Mouse (Mus musculus) CD4-positive, CD25-positive, alpha-beta regulatory T cell, adult 2 months (primary cell): ENCODE data around the gene Ivd.

Experiments used
- DNase-seq: peaks from one replicate; pipeline ENCODE4 v3.0.0-alpha.2; 2012; ENCODE audit warnings: low read depth, low spot score

The Ivd gene

DNA sequence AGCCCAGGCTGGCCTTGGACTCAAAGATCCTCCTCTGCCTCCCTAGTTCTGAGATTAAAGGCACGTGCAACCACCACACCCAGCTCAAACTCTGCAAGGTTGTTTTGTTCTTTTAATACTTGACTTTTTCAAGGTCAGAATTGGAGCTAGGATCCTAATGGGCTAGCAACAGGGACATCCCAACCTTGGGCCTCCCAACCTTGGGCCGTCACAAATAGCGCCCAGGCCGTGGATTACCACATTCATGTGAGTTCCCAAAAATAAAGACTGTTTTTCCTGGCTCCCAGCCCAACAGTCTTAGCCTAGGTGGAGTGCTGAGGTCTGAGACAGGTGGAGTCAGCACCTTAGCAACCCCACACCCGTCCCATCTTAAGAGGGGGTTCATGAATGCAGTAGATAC lies 20.2 kb downstream of the Ivd start:
- DNase-seq = no peak

DNA sequence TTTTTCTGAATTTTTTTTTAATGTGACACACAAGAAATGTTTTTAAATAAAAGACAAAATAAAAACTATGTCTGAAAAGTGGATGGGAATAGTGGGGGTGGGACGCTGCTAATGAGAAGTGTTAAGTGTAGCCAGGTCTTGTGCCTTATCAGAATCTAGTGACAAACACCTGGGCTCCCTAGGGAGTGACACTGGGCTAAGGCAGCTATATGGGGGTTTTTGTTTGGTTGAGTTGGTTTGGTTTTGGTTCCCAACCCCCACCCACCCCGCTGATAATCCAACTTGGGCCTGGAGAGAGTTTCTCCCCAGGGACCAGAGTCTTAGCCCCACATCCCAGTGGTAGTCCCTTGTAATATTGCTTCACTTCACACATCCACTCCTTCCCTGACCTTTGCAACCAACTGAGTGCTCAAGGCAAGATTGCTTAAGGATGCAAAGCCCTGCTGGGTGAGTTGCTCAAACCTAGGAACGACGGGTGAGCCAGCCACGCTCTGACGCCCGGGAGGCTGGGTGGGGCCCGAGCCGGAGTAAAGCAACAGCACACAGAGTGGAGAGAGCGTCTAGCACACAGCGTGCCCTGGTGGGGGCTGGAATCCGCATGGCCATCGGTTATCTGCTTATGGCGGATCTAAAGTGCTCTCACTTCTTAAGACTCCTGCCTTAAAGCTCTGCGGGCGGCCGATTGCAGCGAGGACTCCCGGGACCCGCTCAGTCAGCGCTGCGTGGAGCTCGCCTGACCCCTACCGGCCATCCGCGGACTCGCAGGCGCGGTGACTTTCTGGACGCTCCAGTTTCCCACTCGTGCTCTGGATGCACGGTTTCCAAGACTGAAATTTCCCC lies 21.3 kb downstream of the Ivd start:
- DNase-seq = peak; percentile 89

DNA sequence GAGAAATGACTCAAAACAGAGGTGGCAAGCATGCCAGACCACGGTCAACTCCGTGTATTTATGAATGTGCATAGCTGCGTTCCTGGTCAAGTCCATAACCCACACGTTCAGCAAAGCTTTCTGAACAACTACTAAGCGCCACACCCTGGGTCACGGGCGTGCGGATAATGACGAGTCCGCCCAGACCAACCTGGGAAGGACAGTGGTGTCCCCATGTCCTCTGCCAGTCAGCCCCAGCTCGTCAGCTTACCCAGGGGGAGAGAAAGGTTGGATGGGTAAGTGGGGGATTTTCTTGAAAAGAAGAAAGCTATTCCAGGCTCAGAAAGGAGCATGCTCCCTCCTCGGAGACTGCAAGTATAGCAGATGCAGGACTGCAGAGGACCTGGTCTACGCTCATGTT lies 25.7 kb downstream of the Ivd start:
- no peak for DNase-seq

DNA sequence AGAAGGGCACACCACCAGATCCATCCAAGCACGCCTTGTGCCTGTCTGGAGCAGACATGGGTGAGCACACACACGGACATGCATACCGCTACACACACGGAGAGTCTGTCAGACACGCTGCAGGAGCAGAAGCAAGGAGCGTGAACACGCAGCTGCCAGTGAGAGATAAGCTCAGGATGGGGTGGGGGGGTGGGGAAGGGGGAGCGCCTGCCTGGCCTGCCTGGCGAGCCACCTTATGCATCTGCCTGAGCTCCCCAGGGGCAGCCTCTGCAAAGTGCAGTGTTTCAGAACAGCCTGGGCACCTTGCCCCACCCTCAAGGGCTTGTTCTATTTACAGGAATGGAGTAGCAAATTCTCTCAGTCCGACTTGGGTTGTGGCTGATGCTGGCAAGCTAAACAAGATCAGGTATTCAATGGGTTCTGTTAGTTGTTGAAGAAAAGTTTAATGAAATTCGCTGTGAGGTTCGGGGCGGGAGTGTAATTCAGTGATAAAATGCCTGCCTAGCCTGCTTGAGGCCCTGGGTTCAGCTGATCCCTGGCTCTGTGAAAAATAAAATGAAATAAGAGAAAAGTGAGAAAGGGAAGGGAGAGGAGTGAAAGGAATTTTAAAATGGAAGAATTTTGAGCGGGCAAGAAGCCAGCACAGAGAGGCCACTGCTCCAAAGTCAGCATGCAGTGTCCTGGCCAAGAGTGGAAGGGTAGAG lies 26.2 kb downstream of the Ivd start:
- no peak for DNase-seq

DNA sequence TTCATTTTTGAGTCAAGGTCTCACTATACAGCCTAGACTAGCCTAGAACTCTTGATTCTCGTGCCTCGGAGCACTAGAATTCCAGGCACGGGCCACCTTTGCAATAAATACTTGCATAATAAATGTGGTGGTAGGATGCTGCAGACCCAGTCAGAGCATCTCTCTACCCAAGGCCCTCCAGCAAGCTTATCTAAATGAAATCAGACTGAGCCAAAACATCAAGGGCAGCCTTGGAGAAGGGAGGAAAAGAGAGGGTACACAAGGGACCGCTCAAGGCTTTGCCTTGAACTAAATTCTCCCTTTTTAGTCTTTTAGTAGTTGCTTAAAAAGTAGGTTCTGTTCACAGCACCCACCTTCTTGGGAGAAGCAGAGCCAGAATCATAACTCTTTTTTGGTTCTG lies 29.4 kb downstream of the Ivd start:
- DNase-seq = no peak

DNA sequence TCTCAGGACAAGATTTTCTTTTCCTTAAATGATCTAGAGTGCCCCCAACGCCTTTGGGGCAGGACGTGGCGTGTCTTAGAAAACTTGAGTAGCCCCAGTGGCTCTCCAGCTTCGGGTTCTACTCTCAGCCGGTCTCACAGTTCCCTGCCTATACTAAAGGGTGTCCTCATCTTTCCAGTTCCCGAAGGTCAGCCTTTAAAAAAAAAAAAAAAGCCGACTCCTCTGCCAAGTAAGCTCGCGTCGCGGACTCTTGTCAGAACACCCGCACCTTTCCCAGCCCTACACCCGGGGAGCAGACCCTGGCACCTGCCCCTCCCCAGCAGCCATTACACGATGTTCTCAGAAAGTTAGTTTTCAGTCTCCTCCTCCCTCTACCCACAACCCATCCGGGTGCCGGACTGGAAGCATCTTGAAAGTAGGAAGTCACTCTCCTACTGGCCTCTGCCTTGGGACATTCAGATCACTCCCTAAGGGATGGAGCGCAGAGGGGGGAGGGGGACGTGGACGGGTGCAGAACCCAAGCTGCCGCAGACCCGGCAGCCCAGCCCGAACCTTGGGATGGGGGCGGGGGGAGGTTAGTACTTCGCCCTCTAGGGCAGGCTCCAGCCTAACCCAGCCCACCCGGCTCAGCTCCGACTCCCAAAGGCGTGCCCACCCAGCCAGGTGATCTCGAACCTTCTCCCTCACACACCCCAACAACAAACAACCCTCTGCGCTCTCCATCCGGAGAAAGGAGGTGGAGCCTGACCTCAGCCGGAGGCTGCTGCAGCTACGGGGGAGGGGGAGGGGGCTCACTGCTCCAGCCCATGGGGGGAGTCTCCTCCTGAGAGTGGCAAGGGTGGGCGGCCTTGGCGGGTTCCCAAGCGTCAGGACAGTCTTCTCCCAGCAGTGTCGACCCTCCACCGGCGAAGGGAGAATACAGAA lies 34.5 kb downstream of the Ivd start:
- DNase-seq = peak; percentile 78

DNA sequence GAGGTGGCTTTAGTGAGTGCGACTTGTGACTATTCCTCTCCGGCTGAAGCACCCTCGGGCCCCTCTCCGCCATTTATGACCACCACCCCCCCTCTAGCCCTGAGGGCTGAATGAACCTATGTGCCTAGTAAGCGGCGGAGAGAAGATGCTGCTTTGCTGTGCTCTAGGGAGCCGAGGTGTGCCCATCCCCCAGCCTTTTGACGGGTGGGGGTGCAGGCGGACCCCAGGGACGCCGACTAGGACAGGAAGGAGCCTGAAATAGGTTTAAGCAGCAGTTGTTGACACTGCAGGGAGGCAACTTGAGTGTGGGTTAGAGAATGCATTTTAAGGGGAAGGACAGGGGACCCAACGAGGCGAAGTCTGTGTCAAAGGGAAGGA lies 35.1 kb downstream of the Ivd start:
- peak; percentile 56 for DNase-seq

DNA sequence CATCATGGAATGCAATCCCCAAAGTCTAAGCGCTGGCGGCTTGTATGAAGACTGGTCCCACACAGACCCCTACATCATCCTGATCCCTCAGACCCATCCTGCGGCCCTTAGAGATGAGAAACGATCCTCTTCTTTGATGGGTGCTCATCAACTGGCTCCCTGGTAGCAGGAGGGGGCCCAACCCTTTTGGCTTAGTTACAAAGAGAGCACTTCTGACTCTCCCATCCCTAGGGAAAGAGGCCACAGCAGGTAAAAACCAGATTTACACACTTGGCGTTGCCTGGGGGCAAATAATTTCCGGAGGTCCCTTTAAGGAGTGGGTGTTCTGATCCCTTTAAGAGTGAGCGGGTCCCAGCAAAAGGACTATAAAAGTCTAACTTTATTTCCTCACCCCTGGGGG lies 35.6 kb downstream of the Ivd start:
- DNase-seq = no peak

DNA sequence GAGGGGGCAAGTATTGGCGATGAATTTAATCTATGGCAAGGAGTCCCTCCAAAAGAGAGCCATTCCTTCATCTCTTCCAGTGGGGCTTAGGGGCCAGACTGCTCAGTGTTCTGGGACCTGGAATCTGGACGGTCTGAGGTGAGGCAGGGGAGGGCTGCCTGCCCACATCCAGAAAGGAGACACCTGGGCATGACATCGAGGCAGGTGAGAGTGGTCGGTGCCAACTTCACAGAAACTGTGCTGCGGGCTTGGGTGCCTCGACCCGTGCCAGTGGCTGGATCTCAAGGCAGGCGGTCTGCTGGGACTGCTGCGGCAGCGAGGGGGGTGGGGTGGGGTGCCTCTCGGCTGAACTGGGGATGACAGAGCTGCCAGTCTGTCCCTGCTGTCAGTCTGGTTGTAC lies 36.1 kb downstream of the Ivd start:
- peak; percentile 36 for DNase-seq

DNA sequence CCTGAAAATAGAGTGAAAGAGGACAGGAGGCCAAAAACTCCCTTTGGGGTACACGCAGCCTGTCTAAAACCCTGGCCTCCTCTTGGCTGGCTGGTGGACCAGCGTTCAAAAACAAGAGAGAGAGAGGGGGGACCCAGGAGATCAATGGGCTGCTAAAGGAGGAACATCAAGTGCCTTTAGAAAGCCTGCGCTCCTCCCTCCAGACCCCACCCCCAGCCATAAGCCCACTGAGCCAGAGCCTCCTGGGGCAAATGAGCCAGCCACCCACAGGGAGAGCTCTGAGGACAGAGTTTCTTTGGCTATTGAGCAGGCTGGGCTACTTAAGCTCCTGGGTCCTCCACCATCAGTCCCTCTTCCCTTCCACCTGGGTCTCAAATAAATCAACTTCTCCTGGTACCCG lies 37.0 kb downstream of the Ivd start:
- no peak for DNase-seq

DNA sequence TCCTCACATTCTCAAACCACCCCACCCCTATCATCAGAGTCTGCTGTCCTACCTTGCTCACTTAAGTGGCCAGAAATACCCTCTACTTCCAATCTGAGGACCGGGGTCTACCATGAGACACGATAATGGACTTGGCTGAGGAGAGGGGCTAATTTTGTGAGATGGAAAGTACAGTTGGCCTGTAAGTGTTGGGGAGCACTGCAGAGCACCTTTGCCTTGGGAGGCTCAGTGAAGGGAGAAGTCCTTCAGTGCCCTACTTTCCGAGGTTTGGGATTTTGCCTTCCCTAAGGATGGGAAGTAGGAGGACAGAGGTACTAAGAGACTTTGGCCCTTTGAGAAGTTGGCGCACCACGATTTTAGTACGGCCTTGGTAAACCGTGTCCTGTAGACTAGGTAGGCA lies 37.6 kb downstream of the Ivd start:
- no peak for DNase-seq

DNA sequence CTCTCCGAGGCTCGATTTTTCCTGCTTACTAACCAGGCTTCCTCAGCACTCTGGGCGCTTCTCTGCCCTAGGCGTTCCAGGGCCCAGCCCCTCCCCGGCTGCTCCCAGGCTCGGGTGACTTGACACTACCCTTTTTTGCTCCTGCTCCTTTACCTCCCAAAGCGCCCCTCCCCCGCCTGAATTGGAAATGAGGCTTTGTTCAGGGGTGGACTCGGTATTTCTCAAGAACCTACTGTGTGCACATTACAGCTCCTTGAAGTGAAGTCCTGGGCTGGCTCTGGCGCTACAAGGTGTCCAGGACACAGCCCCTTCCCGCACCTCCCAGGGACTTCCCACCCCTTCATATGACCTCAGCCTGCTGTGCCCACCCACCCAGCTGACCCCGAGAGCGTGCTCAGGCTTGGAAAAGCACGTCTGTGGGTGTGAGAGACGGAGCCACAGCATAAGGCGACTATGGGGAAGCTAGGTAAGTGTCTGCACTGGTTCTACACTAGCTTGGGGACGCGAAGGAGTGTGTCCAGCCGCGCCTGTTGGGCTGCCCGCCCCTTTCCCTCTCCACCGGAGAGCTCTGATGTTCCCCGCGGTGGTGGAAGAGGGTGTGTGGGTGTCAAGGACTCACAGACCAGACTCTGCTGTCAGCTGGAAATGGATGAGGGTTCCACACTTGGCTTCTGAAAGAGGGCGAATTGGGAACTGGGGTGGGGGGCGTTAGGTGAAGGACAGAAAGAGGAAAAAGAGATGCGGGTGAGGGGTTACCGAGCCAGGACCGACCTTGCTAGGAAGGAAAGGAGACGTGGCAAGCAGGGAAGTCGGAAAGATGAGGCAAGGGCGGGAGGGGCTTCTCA lies 38.4 kb downstream of the Ivd start, which contains the start of gene Bahd1:
Gene Bahd1, plus strand, starts transcription at position 397 of the 845 bp plus-strand sequence.
- peak; percentile 39 for DNase-seq

DNA sequence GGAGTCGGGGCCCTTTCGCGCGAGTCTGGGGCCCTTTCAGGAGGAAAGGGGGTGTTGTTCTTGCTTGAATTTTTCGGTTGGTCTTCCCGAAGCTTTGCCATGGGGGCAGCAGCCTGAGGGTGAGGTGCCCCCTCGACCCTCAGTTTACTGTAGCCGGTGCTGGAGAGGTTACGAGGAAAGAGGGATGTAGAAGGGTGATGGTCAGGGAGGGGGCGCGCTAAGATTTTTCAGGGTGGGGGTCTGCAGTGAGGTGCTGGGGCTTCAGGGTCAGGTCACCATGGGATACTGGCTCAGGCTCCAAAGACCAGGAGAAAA lies 39.0 kb downstream of the Ivd start:
- no peak for DNase-seq

DNA sequence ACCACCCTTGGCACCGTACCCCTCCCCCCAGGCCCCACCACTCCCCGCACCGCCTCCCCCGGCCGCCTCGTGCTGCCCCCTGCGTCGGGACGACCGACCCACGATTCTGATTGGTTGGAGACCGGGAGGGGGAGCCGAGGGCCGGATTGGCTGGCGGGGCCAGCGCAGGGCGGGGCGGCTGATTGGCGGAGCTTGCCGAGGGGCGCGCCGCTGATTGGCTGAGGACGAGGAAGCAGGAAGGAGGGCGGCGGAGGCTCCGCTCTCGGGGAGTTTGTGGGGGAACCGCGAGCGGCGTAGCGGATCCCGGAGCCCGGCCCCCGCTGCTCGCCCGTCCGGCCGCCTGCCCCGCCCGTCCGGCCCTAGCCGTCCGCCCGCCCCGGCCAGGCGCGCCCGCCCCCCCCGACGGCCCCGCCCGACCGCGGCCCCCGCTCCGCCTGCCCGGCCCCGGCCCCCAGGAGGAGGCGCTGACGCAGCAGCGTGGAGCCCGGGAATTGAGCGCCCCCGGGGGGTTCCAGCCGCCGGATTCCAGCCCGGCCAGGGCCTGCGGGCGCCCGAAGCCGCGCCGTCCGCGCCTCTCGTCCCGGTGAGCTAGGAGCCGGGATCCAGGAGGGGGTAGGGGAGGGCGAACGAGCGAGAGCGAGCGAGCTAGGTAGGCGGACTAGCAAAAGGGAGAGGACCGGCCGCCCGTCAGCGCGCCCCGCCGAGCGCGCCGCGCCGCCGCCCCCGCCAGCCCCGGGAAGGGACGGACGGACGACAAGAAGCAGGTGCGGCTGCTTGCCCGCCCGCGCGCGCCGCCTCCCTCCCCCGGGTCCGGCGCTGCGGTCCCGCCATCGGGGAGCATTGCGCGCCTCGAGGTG lies 39.6 kb downstream of the Ivd start:
- DNase-seq = peak; percentile 95

DNA sequence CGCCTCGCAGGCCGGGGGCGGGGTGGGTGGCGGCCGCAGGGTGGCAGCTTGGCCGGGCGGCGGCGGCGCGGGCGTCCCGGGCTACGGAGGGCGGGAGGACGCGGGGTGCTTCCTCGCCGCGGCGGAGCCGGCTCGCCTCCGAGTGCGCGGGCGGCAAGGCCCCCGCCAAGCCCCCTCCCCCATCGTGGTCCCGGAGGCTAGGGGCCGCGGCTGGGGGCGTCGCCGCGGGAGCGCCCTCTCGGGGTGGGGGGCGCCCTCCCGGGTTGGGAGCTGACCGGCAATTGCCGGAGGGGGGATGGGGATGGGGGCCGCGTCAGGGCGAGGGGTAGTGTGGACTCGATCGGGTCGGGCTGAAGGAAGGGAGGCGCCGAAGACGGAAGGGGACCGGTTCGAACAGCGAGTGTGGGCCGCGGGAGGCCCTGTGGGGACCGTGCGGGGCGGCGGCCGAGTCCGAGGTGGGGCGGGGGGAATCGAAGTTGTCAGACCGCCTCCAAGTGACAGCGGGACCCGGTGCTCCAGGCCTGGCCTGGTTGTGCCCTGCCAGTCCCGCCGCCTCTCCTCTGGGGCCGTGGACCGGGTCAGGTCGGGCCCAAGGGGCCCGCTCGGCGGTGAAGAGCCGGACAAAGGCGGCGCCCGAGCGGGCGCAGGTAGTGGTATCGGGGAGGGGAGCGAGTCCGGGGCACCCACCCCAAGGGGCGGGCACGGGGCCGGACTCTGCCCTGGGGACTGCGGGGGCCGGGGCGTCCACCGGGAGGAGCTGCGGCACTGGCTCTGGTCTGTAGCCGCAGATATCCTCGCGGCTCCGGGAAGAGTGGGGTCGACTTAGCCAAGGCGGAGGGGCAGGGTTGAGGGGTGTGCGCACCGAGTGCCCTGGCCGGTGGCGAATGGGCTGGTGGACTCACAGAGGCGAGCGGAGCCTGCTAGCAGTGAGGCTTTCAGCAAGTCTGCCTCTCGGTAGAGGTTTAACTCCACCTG lies 40.6 kb downstream of the Ivd start:
- DNase-seq = peak; percentile 51

DNA sequence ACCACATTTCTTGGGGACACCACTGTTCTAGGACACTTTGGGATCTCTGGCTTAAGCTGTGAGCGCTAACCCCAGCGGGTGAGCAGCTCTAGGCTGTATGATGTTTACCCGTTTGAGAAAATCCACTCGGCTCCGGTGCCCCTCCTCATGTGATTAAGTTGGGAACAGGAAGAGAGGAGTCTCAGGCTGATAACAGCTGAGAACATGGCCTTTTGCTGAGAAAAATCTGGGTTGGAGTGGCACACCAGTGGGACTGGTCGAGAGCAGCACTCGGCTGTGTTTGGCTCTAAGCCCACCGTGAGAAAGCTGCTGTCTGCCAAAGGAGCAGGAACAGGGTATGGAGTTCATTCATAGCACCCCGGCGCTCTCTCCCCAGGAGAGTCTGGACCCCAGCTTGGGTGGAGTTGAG lies 41.6 kb downstream of the Ivd start:
- no peak for DNase-seq

DNA sequence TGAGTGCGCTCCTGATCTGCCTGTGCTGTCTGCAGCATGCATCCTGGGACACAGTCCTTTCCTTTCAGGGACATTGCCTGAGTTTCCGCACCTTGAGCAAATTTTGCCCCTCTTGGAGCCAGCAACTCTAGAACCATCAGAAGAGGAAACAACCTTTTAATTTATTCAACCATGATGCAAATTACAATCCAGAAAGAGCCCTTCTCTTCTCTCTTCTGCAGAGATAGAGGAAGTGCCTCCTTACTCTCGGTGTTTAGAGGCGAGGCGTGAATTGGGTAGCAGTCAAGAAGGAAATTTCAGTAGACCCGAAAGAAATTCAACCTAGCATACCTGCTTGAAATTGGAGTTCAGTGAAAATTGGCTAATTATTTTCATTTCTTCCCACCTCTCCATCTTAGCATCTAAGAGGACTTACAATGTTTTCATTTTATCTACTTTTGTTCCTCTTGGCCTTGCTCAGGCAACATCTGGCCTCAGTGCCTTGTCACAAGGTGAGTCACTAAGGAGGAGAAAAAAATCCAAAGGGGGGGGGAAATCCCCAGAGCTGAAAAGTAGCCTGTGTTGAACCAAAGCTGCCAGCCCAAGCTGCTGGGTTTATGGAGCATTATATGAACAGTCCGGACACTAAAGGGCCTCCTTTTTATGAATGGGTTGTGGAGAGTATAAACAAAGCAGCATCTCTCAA lies 43.8 kb downstream of the Ivd start:
- DNase-seq = no peak

DNA sequence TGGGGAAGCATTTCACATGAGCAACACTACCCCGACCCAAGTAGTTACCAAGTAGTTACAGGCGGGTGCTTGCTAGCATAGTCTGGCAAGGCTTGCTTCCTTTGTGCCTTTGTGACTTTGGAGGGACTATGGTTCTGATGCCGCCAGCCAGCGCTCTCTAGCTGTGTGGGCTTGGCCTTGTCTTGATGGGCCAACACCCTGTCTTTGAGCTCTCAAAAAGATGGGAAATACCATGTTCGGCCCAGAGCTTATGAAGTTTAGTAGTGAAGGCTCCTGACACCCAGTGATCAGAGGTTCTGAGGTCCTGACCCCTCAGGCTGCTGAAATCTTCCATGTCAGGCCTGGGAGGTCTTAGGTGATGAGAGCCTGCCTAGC lies 44.4 kb downstream of the Ivd start:
- DNase-seq = no peak

DNA sequence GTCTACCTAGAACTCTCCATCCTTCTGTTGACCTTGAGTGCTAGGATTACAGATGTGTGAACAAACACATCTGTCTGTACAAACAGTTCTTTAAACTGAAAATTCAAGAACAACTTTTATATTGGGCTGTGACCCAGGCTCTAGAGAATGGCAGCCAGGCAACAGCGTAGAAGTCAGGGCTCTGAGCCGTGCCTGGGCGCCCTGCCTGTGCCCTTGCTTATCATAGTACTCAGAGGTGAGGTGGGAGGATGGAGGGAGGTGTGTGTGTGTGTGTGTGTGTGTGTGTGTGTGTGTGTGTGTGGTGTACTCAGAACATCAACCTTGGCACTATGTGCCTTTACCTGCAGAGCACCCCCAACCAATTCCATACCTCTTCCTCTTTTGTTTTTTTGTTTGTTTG lies 46.0 kb downstream of the Ivd start:
- no peak for DNase-seq
